Mouse (Mus musculus) forebrain, embryonic 16.5 days (tissue): ENCODE data around the gene Defb26. TPM values are rescaled to one million over a fixed set of nuclear protein-coding genes. Genes with fewer than 3 reads are reported as not detected.

Experiments used
- ATAC-seq: fragments of 200-750 bp; cut with Nextera tagmentation; 2 replicates; pipeline ENCODE4 v1.8.0; 2017; ENCODE audit warnings: mild to moderate bottlenecking, moderate library complexity
- H3K27ac ChIP-seq: fragments of 300-500 bp; sonication (generic); 2 replicates; pipeline ENCODE4 v1.5.1; 2014; ENCODE audit warnings: low read length, control low read depth
- H3K27me3 ChIP-seq: fragments of 300-500 bp; sonication (generic); replicated peaks from 2 replicates; pipeline ENCODE4 v1.6.1; 2014; ENCODE audit warnings: low read length; ENCODE audit not compliant: control insufficient read depth, insufficient read depth
- H3K36me3 ChIP-seq: fragments of 300-500 bp; sonication (generic); 2 replicates; pipeline ENCODE4 v1.6.1; 2014; ENCODE audit not compliant: control insufficient read depth, insufficient read depth
- H3K4me1 ChIP-seq: fragments of 300-500 bp; sonication (generic); replicated peaks from 2 replicates; pipeline ENCODE4 v1.6.1; 2014; ENCODE audit warnings: low read length; ENCODE audit not compliant: control insufficient read depth, insufficient read depth
- H3K4me2 ChIP-seq: fragments of 300-500 bp; sonication (generic); 2 replicates; pipeline ENCODE4 v1.6.1; 2014; ENCODE audit warnings: mild to moderate bottlenecking, low read length, control low read depth
- H3K4me3 ChIP-seq: fragments of 300-500 bp; sonication (generic); replicated peaks from 2 replicates; pipeline ENCODE4 v1.5.1; 2014; ENCODE audit warnings: mild to moderate bottlenecking, low read length, control low read depth
- H3K9ac ChIP-seq: fragments of 300-500 bp; sonication (generic); replicated peaks from 2 replicates; pipeline ENCODE4 v1.6.1; 2014; ENCODE audit warnings: low read depth, low read length, control low read depth
- H3K9me3 ChIP-seq: fragments of 300-500 bp; sonication (generic); 2 replicates; pipeline ENCODE4 v1.6.1; 2016; ENCODE audit warnings: low read length; ENCODE audit not compliant: control insufficient read depth
- WGBS: fragments of 180-500 bp; shearing (Covaris S2); extraction: QIAGEN DNeasy Blood & Tissue Kit; methylation state at CpG from one replicate; pipeline ENCODE4 v1.1.7; 2014; 5-methylcytosine and 5-hydroxymethylcytosine counted together
- polyA plus RNA-seq: library from polyadenylated mRNA; unstranded; fragments of >200 nt; fragmentation: Nextera tagmentation; extraction: Ambion mirVana; gene quantifications from 2 replicates; pipeline ENCODE4 v1.2.1, GENCODE M21; 2015

Gene Defb26
- not detected in 2 replicates for polyA plus RNA-seq

DNA sequence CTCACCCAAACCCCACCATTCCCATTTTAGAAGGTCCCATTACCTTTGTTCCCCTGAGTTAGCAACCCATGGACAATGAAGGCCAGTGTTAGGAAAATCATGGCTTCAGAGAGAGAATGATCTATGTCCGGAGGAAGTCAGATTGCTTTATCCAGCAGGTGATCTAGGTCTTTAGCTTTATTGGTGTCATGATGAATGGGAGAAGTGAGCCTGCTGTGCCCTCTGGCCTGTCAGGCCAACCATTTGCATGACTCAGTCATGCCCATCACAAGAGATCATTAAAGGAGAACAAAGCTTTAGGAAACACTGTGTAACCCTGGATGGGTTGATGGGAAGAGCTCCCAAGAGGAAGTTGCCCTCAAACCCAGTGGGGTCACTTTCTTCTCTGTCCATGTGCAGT, at the start of gene Defb26:
TSS of gene Defb26 (minus strand) at position 101 of the 400 bp plus-strand sequence.
- no peak for ATAC-seq
- H3K36me3 ChIP-seq, result no peaks in the 10 kb centered on the region
- no peaks in the 10 kb centered on the region for H3K27me3 ChIP-seq
- H3K4me1 ChIP-seq, result no peaks in the 10 kb centered on the region
- WGBS, result 90% methylated on average over 1 of the region's 1 CpGs
- no peak within 1 kb of the TSS for H3K4me3 ChIP-seq
- H3K27ac ChIP-seq, result no peak within 1 kb of the TSS
- H3K9me3 ChIP-seq, result no peaks in the 10 kb centered on the region
- no peak within 1 kb of the TSS for H3K9ac ChIP-seq
- no peak within 1 kb of the TSS for H3K4me2 ChIP-seq

DNA sequence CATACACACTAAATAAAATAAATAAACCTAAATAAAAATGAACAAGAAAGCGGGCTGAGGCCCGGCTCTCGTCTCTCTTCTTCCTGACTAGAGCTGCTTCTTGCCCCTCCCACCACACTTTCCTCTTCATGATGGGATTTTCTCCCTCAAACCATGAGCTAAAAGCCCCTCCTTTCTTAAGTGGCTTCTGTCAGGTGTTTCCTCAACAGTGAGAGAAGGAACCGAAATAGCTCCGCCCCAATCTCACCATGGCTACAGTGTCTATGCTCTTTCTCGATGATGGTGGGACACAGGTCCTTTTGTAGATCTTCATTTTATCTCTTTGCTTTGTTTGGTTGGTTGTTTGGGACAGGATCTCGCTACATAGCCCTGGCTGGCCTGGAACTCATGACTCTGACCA, 45.2 kb upstream of the Defb26 start:
- Histone ChIP-seq H3K4me2 (no peak overlapping the region), H3K27me3 (no peaks in the 10 kb centered on the region), H3K9ac (no peak overlapping the region), H3K4me1 (peaks cover 3% of the 10 kb centered on the region; the same call in 1 of the 2 replicates), H3K9me3 (no peaks in the 10 kb centered on the region), H3K27ac (no peak overlapping the region), H3K4me3 (no peak overlapping the region), H3K36me3 (no peaks in the 10 kb centered on the region)
- 92% methylated on average over 7 of the region's 7 CpGs for WGBS
- no peak for ATAC-seq

DNA sequence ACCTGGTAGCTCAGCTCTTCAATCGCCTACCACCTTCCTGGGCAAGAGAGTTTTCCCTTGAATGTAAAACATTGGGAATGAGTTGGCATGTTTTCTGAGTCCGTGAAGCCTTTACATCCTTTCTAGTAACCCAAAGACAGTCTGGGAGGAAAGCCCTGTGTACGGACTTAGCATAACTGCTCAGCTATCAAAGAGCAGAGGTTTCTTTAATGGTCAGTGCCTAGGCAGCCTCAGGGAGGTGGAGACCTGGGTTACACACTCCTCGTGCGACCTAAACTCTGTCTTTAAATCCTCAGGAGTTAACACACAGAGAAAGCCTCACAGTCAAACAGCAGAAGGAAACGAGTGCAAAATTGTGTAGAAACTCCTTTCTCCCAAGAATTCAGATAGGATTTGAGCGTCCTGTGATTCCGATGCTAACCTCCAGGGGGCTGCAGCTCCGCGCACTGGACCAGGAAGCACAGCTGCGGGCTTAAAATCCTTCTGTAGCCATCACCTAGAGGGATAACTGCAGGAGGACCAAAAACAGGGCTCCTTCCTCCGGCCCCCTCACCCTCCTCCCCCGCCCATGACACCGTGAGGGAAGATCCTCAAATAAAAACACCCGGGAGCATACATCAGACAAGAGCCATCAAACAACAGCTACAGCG, 42.4 kb upstream of the Defb26 start:
- peak overlapping the region; percentile 50 for H3K4me2 ChIP-seq
- no peaks in the 10 kb centered on the region for H3K36me3 ChIP-seq
- no peak overlapping the region; the same call in 1 of the 2 replicates for H3K4me3 ChIP-seq
- H3K4me1 ChIP-seq, result peaks cover 3% of the 10 kb centered on the region; the same call in 1 of the 2 replicates
- 12% methylated on average over 16 of the region's 16 CpGs for WGBS
- no peak overlapping the region for H3K27ac ChIP-seq
- ATAC-seq, result no peak
- H3K9me3 ChIP-seq, result no peaks in the 10 kb centered on the region
- no peaks in the 10 kb centered on the region for H3K27me3 ChIP-seq
- H3K9ac ChIP-seq, result no peak overlapping the region

DNA sequence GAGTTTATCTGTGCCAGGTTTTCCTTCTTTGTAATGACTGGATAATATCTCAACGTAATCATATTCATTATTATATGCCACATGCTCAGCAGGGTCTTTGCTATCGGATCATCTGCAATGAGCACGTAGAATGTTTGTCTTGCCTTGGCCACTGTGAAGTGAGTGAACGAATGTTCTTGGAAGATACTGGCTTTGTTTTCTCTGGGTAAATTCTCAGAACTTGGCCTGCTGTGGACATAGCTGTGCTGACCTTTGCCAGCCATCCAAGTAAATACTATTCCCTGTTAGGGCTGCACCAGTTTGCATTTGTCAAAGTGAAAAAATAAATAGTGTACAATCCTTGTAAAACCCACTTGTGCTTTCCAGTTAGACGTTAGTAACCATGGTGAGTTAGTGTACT, 36.6 kb upstream of the Defb26 start:
- Histone ChIP-seq H3K4me1 (no peaks in the 10 kb centered on the region), H3K9ac (no peak overlapping the region), H3K36me3 (no peaks in the 10 kb centered on the region), H3K4me3 (no peak overlapping the region), H3K27ac (no peak overlapping the region), H3K4me2 (no peak overlapping the region), H3K9me3 (no peaks in the 10 kb centered on the region), H3K27me3 (no peaks in the 10 kb centered on the region)
- 85% methylated on average over 5 of the region's 5 CpGs for WGBS
- ATAC-seq, result no peak

DNA sequence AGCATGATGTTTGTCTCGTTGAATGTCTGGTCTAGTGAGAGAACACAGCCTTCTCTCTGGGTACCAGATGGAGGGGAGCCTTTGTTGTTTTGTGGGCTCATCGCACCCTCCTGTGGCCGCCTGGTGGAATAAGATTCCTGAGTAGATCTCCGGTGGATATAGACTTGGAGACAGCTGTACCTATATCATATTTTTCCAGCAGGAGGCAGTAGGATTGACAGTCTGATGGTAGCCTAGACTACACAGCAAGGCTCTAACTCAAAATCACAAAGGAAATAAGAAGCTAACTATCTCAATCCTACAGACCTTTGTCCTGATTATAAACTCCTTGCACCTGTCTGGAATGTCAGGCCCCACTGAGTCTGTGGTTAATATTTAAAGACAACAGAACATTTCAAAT, 33.2 kb upstream of the Defb26 start:
- no peaks in the 10 kb centered on the region for H3K27me3 ChIP-seq
- WGBS, result 12% methylated on average over 4 of the region's 4 CpGs
- H3K4me3 ChIP-seq, result no peak overlapping the region
- peak; percentile 90 for ATAC-seq
- H3K9ac ChIP-seq, result no peak overlapping the region
- H3K9me3 ChIP-seq, result no peaks in the 10 kb centered on the region
- no peaks in the 10 kb centered on the region for H3K36me3 ChIP-seq
- no peaks in the 10 kb centered on the region for H3K4me1 ChIP-seq
- no peak overlapping the region for H3K4me2 ChIP-seq
- H3K27ac ChIP-seq, result no peak overlapping the region

DNA sequence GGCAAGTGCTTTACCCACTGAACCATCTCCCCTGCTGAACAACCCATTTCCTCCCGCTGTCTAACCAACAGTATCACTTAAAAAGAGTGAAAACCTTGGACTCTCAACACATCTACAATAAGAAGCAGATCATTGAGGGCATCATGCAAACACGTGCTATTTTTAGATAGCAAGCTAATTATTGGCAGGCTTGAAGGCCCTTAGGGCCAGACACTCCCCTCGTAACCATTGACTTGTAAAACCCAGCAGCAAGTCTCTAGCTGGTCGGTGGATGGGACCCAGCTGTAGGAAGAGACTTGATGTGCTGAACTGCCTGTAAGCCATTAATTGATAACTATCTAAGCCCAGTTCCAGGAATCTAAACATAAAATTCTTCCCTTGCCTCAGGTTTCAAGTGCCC, 32.0 kb upstream of the Defb26 start:
- no peak overlapping the region for H3K4me2 ChIP-seq
- H3K4me1 ChIP-seq, result no peaks in the 10 kb centered on the region
- no peaks in the 10 kb centered on the region for H3K36me3 ChIP-seq
- H3K9me3 ChIP-seq, result no peaks in the 10 kb centered on the region
- ATAC-seq, result no peak
- no peaks in the 10 kb centered on the region for H3K27me3 ChIP-seq
- H3K9ac ChIP-seq, result no peak overlapping the region
- no peak overlapping the region for H3K27ac ChIP-seq
- no peak overlapping the region for H3K4me3 ChIP-seq
- 82% methylated on average over 4 of the region's 4 CpGs for WGBS

DNA sequence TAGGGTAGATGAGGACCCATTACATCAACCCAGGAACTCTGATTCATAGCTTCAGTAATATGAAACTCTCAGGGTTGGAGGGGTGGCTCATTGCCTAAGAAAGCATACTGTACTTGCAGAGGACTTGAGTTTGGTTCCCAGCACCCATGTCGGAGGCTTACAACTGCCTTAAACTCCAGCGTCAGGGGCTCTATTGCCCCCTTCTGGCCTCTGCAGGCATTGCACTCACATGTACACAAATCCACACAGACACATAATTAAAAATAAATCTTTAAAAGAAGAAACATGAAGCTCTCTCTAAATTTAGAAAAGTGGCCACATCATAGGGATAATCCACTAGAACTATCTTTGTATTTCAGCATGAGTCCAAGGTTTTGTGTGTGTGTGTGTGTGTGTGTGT, 31.4 kb upstream of the Defb26 start:
- no peaks in the 10 kb centered on the region for H3K9me3 ChIP-seq
- WGBS, result 76% methylated on average over 2 of the region's 2 CpGs
- H3K4me3 ChIP-seq, result no peak overlapping the region
- no peak overlapping the region for H3K9ac ChIP-seq
- H3K36me3 ChIP-seq, result no peaks in the 10 kb centered on the region
- H3K4me2 ChIP-seq, result no peak overlapping the region
- H3K27me3 ChIP-seq, result no peaks in the 10 kb centered on the region
- no peak overlapping the region for H3K27ac ChIP-seq
- no peak for ATAC-seq
- H3K4me1 ChIP-seq, result no peaks in the 10 kb centered on the region

DNA sequence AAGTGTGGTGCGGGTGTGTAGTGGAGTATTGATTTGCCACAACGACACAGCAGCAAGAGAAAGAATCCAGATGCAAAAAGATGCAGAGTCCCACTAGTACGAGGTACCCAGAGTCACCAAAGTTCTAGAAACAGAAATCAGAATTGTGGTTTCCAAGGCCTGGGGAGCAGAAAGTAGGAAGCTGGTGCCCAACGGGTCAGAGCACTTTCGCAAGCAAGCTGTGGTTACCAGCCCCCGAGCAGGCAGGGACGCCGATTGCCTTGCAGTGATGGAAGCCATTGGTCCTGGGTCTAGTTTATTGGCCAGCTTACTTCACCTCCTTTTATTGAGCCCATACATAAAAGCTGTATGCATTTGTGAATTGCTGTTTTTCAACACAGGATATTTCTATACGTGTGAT, 30.5 kb upstream of the Defb26 start:
- H3K9me3 ChIP-seq, result no peaks in the 10 kb centered on the region
- 92% methylated on average over 9 of the region's 9 CpGs for WGBS
- ATAC-seq, result no peak
- no peaks in the 10 kb centered on the region for H3K4me1 ChIP-seq
- H3K27me3 ChIP-seq, result no peaks in the 10 kb centered on the region
- no peak overlapping the region for H3K9ac ChIP-seq
- no peak overlapping the region for H3K4me2 ChIP-seq
- H3K4me3 ChIP-seq, result no peak overlapping the region
- no peaks in the 10 kb centered on the region for H3K36me3 ChIP-seq
- no peak overlapping the region for H3K27ac ChIP-seq

DNA sequence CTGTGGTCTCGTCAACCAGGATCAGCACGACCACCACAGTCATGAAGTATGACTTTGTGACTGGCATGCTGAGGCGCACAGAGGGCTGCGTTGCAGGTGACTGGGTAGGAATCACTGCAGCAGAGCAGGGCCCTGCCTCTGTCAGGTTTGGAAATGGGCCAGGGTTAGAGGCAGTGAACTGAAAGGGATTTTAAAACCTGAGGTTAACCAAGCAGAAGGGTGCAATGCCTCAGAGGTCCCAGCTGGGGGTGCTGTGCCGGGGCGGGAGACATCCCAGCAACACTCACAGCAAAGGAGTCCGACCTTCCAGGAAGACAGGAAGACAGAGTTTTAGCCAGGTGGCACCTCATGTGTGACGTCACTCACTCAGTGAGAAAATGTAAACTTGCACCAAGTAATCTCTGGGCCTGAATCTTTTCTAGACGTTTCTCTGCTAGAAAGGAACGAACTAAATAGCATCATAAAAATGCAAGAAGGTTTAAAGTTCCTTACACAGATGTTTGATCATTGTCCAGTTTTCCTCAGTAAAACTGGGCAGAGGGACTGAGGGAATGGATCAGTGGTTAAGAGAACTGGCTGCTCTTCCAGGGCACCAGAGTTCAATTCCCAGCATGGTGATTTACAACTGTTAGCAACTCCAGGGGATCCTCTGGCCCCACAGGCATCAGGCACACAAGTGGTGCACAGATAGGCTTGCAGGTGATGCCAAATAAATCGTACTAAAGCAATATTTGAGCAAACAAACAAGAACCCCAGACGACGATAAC, 28.6 kb upstream of the Defb26 start, which contains the start of gene Defb29:
TSS of gene Defb29 (minus strand) at position 155 of the 767 bp plus-strand sequence.
- H3K27ac ChIP-seq, result no peak within 1 kb of the TSS
- WGBS, result 59% methylated on average over 13 of the region's 13 CpGs
- H3K27me3 ChIP-seq, result no peaks in the 10 kb centered on the region
- no peaks in the 10 kb centered on the region for H3K4me1 ChIP-seq
- no peak for ATAC-seq
- no peaks in the 10 kb centered on the region for H3K9me3 ChIP-seq
- H3K4me2 ChIP-seq, result no peak within 1 kb of the TSS
- no peak within 1 kb of the TSS for H3K4me3 ChIP-seq
- no peak within 1 kb of the TSS for H3K9ac ChIP-seq
- no peaks in the 10 kb centered on the region for H3K36me3 ChIP-seq
